Mouse (Mus musculus): ENCODE results near the gene Stard7.

Gene Stard7

DNA sequence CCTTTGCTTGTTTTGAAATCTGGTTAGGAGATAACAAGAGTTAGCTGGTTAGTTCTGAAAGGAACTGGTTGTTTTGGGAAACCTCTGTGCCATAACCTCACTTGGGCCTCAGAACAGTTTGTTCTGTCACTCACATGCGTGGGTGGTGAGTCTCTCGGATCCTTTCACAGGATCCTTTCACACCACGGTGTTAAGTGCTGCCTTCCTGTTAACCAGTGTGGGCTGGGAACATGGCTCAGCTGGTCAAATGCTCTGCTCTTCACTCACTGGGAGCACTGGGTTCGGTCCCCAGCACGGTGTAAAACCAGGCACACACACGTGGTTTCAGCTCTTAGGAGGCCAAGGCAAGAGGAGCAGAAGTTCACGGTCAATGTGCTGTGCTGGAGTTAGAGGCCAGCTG, 54.4 kb downstream of the Stard7 start:
- 60% methylated on average over 7 of the region's 7 CpGs for WGBS

DNA sequence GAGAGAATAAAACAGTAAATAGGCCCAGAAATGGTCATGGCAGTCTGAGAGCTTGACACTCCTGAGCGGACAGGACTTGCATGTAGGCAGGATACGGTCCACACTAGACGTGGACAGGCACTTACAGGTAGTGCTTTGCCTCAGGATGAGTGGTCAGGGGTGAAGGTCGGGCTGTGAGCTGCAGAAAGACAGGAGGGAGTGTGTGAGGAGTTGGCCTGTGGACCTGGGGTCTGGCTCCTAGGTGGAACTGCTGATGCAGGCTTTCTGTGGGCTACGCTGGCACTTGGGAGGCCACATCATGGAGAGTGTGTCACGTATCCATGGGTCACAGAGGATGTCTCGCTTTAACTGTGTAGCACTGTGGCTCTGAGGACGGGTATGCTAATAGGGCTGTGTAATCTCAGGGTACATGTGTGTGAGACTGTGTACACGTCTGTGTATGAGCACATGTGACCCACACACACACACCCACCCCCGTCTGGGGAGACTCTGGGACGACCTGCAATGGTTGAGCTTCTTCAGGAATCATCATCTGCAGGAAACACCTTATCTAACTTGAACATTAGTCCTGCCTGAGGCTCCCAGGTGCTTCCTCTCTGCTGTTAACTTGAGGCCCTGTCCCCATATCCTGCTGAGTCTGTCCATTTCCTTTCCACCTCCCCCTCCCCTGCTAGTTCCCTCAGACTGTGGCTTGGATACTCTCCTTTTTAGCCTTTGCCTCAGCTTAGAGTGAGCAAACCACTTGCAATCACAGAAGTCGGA, 58.3 kb downstream of the Stard7 start:
- 79% methylated on average over 12 of the region's 12 CpGs for WGBS

DNA sequence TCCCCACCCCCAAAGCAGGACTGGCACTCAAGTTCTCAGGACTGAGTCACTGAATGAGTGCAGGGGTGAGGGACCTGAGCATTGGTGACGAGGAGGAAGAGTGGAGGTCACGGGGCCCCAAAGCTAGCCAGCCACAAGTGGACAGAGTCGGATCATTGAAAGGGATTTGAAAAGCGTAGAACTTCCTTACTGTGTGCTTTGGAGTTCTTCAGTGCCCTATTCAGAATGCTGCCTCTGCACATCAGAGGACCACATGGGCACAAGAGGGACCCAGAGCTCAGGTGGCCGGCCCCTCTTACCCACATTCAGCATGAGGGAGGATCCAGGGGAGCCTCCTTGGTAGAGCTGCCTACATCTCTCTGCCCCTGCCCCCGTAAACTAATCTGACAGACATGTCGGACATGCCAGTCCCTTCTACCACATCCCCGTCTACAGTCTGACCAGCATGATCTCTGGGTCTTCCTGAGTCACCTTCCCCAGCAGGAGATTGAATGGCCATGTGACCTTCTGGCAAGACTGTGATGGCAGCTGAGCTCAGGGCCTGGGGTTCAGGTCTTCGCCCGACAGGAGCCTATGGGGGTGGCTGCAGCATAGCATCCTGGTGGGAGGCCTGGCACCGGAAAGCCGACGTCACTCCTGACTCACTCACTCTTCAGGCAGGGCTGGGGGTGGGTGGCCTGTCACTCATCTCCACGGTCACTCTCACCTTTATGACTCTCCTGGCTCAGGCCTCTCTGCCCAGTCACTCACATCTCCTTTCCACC, 63.0 kb downstream of the Stard7 start:
- WGBS = 79% methylated on average over 14 of the region's 14 CpGs

DNA sequence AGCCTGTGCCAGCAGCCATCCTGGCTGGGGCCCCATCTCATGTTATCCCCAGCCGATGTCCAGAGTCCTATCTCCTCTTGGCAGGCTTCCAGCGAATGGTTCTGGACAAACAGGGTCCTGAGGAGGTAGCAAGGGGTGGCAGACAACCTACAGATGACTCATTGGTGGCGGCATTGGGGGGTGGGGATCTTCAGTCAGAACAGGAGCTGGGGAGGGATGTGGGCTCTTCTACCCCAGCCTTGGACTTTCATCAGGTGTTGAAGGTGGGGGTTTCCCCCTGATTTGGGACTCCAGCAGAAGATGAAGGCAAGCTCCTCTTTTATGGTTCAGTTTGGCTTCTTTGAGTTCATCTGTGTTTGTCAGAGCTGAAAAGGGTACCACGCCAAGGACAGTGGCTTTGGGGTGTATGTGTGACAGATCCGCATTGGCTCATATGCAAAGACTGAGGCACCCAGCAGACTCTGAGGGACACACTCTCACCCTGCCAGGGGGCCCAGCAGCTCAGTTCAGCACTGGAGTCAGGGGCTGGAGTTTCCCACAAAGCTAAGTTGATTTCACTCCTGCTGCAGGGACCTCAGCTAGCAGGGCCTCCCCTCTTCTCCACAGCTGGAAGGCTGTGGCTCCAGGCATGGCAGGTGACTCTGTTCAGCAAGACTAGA, 64.1 kb downstream of the Stard7 start:
- 80% methylated on average over 5 of the region's 5 CpGs for WGBS

DNA sequence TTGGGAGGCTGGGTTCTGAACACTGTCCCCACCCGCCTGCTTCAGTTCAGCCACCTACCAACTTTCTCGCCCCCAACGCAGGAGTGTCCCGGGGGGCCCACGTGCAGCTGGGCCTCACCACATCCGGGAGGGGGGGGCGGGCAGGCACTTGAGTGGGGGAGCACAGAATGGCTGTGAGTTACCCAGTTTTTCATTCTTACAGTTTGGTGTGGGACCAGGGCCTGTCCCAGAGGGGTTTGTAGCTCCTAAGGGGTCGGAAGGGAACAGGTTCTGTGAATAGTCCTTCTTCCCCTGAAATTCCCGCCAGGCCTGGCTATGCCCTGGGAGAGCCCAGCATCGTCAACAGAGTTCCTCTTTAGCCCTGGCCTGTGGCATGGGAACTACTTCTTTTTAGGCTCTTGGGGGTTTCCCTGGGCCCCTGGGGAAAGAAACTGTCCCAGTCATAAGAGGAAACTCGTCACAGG, 65.1 kb downstream of the Stard7 start:
- 59% methylated on average over 11 of the region's 11 CpGs for WGBS

DNA sequence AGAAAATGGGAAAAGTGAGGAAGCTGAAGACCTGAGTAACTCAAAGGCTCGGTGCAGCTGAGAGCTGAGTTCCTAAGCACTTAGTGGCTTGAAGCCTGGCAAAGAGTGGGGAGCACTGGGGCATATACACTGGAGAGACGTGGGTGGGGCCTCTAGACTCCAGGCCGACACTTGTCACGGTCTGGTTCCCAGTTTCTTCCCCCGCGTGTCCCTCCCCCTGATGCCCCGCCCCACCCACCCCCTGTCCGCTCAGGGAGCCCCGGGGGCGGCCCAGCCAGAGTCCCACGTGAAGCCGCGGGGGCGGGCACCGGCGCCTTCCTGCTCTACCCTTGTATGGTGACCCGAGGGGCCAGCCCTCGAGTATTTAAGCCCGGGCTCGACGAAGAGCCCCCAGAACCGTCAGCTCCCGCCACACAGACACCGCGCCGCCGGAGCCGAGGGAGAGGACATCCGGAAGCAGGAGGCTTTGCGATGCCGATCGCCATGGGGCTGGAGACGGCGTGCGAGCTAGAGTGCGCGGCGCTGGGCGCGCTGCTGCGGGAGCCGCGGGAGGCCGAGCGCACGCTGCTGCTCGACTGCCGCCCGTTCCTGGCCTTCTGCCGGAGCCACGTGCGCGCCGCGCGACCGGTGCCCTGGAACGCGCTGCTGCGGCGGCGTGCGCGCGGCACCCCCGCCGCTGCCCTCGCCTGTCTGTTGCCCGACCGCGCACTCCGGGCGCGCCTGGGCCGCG, 65.9 kb downstream of the Stard7 start, which contains the start of gene Dusp2:
TSS of gene Dusp2 (plus strand) at position 393 of the 730 bp plus-strand sequence.
- under 1% methylated on average over 76 of the region's 76 CpGs for WGBS

DNA sequence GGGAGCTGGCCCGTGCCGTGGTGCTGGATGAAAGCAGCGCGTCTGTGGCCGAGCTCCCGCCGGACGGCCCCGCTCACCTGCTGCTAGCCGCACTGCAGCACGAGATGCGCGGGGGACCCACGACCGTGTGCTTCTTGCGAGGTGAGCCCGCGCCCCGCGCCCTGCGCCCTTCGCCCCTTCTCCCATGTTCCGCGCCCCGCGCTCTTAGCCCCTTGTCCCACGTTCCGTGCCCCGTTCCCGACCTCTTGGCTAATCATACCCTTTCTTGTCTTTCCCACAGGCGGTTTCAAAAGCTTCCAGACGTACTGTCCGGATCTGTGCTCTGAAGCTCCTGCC, 66.4 kb downstream of the Stard7 start:
- 5% methylated on average over 33 of the region's 33 CpGs for WGBS

DNA sequence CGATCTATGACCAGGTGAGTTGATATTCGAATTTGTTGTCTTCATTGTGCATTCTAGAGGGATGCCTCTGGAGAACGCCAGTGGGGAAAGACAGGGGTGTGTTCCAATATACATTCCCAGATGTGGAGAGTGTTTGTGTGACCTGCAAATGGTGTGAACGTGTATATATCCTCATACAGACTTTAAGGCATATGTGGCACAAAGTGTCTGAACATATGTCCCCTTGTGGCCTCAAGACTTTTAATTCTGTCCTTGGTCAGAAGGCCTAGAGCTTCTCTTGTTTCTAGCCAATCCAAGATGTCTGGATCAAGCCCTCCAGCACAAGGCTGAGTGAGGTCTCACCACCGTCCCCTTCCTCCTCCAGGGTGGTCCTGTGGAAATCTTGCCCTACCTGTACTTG, 66.9 kb downstream of the Stard7 start:
- WGBS = 53% methylated on average over 5 of the region's 5 CpGs

DNA sequence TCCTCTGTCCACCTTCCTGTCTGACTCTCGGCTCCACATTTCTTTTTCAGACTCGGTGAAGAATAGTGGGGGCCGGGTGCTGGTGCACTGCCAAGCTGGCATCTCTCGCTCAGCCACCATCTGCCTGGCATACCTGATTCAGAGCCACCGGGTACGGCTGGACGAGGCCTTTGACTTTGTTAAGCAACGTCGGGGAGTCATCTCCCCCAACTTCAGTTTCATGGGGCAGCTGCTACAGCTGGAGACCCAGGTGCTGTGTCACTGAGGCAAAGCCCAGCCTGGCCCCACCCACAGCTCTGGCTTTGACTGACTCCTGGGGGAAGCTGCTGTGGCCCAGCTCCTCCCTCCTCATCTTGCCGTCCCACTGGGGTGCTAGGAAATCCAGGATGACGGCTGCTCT, 67.5 kb downstream of the Stard7 start:
- WGBS = 52% methylated on average over 11 of the region's 11 CpGs

DNA sequence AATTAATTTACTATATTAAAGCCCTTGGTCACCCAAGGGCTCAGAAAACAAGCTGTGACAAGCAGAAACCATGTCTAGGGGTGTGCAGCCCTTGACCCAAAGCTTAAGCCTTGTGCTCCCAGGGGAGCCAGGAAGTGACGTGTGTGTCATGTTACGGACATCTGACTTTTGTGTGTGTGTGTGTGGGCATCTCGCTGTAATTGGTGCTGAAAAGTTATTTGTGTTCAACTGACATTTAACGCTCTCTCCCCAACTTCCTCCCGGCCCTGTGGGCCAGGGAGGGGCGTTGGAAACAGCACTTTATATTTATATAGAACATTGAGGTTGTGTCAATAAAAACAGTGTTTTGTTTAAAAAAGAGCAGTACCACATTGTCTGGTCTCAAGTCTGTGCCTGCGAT, 68.0 kb downstream of the Stard7 start:
- 68% methylated on average over 7 of the region's 7 CpGs for WGBS

DNA sequence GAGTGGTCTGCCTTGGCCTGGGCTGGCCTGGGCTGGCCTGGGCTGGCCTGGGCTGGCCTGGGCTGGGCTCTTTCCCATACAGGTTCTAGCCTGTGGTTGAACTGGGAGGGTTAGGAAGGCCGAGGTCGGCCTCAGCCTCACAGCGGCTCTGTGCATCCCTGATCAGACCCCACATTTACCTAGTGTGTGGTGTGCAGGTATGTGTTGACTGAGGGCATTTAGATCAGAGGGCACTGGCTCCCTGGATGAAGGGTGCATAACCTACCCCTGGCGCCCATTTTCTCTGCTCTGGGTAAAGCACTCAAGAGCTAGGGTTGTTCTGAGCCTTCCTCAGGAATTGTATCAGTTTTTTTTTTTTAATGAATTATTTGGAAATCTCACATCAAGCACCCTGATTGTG, 68.4 kb downstream of the Stard7 start, which contains the start of gene Astl:
TSS of gene Astl (plus strand) at position 224 of the 400 bp plus-strand sequence.
- WGBS = 91% methylated on average over 4 of the region's 4 CpGs

DNA sequence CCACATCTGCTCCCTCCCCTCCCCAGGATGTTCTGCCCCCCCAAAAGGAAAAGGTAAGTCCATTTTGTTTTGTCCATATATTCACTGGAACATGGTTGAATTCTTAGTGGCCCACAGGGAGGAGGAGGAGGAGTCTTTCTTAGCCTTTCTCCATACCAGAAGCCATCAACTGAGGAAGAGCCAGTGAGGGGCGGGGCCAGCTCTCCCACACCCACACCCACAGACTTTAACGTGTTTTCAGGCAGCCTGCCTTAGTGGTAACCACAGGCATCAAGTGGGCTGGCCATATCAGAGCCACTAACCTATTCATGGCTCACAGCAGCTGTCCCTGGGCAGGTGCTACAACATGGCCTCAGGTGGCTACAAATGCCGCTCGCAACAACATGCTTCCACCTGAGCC, 68.8 kb downstream of the Stard7 start:
- 74% methylated on average over 4 of the region's 4 CpGs for WGBS

DNA sequence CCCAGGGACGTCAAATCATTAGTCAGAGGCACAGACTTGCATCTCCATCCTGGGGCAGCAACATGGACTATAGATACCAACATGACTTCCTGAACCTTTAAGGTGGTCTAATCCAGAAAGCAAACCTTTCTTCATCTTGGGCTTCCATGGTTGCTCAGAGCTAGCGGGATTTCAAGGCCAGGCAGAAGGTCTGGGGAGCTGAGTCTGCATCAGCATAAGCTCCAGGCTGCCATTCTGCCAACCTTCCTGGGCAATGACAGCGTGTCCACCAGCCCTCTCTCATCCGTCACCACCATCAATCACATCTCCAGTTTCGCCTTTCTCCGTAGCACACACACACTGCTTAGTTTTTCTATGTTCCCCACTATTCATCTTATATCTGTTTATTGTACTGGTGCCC, 69.2 kb downstream of the Stard7 start:
- WGBS = 89% methylated on average over 6 of the region's 6 CpGs

DNA sequence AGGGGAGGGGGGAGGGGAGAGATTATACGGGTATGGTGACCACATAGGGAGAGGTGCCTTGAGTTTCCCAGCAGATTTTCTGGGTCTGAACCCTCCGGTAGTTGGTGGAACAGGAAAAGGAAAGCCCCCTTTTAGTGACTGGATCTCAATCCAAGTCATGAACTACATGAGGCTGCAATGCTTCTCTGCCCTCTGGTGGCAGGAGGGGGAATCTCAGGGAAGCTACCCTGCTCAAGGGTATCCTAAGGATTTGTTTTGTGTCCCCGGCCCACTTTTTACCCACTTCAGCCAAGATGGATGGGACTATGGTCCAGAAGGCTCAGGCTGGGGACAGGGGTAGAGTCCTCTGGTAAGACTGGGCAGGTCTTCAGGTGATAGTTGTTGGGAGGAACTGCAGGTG, 71.1 kb downstream of the Stard7 start:
- 30% methylated on average over 3 of the region's 3 CpGs for WGBS

DNA sequence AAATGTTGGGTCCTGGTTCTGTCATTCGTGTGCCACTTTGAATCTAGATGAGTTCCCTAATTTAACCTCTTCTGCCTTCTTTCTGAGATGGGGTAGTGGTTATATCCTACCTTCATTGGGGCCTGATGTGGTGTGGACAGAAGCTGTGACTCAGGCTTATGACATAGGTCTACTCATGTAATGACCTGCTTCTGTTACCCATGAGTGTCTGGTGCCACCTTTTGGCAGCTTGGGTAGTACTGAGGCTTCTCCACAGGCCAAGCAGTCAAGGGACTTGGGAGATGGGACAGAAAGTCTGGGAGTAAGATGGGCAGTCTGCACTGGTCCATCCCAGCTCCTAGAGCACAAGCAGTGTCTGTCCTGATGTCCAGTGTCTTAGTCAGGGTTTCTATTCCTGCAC, 76.3 kb downstream of the Stard7 start:
- WGBS = 81% methylated on average over 1 of the region's 1 CpGs

DNA sequence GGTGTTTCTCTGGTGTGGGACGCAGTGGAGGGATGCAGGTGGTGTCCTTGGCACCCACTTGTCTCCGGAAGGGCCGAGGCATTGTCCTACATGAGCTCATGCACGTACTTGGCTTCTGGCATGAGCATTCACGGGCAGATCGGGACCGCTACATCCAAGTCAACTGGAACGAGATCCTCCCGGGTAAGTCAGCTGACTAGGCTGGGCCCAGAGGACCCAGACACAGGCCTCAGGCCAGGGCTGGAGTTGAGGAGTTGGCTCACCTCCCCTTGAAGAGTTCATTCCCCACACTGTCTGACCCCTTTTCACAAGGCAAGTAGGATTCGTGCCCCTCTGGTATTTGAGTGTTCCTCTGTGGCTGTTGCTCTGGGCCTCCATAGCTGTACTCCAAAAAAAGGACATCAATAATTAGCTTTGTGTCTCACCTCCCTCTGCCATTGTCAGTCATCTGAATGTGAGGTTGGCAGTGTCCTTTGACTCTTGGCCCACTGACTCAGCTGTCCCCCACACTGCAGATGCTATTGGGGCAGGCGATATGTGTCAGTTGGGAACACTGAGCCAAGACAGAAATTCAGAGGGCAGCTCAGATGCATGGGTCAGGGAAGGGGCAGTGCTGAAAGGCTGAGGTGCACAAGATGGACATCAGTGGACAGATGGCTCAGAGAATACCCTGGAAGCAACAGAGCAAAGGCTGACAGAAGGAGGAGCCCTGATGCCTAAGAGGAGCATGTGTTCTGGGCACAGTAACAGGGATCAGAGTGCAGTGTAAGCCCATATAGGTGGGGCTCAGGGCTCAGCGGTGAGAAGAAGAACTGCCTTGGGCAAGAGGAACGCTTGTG, 77.3 kb downstream of the Stard7 start:
- WGBS = 84% methylated on average over 13 of the region's 13 CpGs
